Mouse (Mus musculus) fibroblast of lung, adult 2 months (primary cell): ENCODE measurements around the gene Tmed4.
"Not testable (repeated sequence)": the region's sequence is repeated elsewhere in the genome, so short reads cannot be mapped to it uniquely, and the experiment has no call there.

ENCODE experiments used
- DNase-seq: peaks from one replicate; pipeline ENCODE4 v3.0.0-alpha.2; 2011; ENCODE audit warnings: low read depth

Gene Tmed4

DNA sequence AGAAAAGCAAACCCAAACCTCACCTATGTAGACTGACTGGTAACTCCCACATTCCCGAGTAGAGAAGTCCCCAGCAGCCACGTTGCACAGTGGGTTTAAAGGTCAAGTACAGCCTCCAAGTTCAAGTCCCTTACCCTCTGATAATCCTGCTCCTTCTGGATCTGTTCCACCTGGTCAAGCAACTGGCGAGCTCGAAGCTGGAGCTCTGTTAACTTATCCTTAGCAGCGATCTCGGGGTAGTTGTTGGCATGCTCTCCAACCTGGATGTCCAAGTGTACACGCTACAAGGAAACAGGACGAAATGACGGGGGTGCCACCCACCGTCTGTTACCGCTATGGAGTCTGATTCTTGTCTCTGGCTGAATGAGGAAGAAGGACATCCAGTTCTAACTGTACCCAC lies 1.1 kb downstream of the Tmed4 start:
- no peak for DNase-seq

DNA sequence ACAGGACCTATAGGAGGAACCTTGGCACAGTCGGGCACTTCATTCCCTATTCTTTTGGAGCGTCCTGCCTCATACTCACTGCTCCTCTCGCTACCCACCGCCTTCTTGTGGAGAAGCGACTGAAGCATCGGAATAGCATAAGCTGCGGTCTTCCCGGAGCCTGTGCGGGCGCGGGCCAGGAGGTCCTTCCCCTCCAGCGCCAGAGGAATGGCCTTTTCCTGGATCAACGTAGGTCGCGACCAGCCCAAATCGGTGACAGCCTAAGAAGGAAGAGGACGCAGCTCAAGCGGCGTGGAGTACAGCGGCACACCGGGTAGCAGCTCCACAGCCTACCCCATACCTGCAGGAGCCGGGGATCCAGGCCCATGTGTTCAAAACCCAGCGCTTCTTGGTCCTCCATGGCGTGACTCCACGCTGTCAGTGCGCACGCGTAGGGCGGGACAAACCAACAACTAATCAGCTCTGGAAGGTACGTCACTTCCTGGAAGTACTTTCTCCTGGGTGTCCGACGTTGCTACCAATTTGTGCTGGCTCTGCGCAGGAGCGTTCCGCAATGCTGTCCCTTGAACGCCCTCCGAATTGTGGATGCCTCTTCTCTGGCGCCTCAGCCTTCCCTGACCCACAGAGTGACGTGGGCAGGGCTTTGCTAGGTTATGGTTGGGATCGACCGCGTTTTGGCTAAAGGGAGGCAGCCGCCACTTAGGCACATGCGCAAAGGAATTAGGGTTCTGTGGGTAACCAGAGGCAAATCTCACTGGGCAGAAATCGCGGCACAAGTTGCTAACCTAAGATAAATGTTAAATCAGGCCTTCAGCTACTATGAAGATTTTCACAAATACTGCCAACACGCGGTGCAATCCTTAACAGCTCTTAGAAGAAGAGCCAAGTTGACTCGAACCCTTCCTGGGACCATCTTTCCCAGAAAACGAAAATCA lies 7.1 kb downstream of the Tmed4 start, which contains the start of gene Ddx56:
Gene Ddx56, minus strand, starts transcription at position 453 of the 935 bp plus-strand sequence.
- peak; percentile 87 for DNase-seq

DNA sequence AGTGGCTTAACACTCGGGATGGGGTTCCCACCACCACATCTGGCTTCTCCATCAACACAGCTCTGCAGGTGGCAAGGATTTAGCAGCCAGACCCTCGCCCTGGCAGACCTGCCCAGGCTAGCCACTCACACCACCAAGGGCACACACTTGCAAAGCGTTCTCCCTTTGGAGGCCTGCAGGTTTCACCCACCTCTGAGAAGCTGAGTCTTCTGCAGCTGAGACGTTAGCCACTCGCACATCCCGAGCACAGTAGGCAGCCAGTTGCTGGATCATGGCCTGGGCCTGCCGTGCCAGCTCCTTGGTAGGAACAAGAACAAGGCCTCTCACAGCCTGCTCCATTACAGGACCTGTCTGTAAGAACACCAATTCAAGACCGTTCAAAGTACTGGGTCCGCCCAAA lies 8.0 kb downstream of the Tmed4 start:
- no peak for DNase-seq

DNA sequence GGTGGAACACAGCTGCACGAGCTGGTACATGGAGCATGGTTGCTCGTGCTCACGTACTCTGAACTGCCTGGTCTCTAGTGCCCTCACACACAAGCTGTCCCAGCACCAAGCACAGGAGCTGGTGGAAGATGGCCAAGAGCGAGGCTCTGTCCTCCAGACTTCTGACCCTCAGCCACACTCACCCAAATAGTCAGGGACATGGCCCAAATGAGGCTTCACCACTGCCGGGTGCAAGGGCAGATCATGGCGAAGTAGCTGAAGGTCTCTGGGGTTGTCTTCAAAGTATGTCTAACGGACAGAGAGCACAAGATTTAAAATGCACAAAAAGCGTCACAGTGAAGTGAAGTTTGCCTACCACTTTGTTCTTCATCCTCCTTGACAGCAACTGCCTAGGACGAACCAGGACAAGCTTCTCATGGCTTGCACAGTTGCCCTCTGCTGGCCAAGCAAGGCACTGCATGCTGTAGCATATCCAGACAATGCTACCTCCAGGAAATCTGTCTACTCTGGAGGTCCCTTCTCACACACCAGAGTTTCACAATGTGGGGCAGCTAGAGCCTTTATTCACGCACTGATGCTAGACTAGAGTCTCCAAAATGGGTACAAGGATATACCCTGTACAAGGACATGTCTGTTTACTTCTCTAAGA lies 13.1 kb downstream of the Tmed4 start:
- DNase-seq, result peak; percentile 24

DNA sequence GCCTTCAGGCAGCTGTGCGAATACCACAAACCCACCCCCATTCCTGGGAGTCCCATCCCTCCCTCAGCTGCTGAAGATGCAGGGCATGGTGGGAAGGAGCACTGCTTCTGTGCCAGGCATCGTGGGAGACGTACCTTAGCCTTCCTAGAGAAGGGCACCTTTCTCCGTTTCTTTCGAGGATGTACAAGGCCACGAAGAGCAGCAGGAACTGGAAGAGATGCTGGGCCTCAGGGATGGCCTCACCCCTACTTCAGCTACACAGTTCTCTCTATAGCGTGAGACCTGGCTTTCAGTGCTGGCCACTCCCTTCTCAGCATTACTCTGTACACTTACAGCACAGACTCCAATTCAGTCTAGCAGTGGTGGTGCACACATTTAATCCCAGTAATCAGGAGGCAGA lies 15.3 kb downstream of the Tmed4 start:
- no peak for DNase-seq

DNA sequence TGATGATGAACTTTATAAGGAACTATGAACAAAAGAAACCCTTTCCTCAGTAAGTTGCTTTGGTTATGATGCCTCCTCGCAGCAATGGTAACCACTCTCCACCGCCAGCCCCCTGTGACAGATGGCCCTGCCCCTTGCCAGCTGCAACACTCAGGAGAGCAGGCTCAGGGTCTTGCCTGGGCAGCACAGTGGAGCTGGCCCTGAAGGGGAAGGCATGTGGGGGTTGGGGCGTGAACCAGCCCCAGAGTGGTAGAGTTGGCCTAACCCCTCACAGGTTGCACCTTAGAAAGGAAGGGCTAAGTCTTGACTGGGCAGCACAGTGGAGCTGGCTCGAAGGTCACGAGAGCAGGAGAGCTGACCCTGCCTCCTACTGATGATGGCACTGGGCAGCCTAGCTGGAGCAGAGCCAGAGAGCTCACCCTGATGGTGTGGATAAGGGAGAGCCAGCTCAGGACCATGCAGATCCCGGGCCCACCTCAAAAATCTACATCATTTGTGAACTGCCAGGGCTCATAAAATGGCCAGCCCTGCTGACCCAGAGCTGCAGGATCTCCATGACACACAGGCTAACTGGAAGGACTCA lies 18.1 kb downstream of the Tmed4 start:
- DNase-seq, result no peak

DNA sequence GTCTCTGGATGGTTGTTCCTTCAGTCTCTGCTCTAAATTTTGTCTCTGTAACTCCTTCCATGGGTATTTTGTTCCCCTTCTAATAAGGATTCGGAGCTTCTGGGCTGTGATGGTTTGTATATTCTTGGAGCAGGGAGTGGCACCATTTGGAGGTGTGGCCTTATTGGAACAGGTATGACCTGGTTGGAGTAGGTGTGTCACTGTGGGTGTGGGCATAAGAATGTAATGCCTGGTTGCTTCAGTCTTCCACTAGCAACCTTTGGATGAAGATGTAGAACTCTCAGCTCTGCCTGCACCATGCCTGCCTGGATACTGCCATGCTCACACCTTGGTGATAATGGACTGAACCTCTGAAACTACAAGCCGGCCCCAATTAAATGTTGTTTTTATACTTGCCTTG lies 20.1 kb downstream of the Tmed4 start:
- DNase-seq, result not testable (repeated sequence)

DNA sequence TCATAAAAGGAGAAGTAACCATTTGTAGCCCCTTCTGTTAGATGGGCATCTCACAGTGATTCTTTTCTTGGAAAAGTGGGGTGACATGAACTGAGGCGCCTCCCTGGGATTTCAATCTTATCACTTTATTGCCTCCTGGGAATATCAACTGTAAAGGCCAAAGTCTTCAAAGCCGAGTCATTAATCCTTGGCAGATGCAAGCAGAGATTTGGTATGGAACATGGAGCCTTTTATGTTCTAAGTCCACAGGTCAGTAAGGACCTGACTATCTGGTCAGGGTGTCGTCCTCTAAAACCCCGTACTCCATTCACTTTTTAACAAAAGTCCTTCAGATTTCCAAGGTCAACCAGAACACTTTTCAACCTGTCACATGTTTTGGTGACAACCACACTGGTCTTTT lies 21.8 kb downstream of the Tmed4 start:
- DNase-seq, result no peak

DNA sequence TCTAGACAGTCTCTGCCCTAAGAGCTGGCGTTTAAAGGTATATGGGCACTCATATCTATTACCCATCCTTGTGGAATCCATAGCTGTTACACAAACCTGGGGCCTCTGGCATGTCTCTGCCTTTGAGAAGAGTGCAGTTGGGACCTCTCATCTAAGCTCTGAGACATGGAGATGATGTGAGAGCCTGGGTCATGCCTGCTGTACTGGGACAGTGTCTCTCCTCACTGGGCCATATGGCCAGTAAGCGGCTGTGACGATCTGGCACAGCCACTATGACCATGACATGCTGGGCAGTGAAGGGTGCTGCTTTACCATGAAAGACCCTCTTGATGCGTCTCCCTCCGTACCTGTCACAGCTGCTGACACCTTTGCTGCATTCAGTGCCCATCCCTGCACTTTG lies 22.4 kb downstream of the Tmed4 start:
- DNase-seq, result no peak

DNA sequence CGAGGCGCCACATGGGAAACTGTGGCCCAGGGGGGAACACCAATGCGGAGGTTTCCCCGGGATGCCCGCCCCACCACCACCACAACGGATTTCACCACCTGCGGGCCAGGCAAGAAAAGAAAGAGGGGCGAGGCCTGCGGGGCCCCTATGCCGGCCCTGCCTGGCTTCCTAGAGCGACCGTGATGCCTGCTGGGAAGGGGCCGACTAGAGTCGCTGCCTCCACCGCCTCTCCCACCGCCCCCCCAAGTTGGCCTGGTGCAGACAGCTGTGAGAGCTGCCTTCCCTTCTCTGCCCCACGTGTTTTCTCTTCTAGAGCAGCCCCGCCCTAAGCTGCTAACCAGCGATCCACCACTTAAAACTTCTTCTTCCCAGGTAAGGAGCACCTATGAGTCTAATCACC lies 30.0 kb downstream of the Tmed4 start:
- no peak for DNase-seq

DNA sequence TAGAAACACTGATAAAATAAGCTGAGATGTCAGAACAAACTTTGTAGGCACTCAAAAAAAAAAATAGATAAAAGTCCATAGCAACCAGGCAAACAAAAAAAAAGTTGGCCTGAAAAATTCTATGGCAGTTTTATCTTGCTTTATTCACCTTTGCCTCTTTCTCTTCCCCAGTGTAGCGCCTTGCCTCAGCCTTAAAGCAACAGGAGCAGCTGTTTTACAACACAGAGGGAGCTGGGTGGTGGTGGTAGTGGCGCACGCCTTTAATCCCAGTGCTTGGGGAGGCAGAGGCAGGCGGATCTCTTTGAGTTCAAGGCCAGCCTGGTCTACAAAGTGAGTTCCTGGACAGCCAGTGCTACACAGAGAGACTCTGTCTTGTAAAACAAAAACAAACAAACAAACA lies 41.6 kb downstream of the Tmed4 start:
- DNase-seq, result no peak

DNA sequence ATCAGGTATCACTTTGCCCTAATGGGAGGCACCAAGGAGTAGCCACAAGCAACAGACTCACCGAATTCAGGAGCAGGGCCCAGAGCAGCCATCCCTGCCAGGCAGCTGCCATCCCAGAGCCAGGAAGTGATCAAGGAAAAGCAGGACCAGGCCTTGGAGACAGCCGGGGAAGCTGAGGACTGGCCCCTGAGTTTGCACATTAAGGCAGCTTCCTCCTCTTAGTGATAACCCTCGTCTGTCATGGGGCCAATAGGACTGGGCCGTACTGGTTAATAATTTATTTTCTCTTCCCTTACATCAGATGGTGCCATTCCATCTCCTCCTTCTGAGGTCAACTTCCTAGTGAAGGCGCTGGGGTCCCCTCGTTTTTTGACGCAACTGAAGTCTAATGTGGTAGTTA lies 44.7 kb downstream of the Tmed4 start, which contains the start of gene Npc1l1:
Gene Npc1l1, minus strand, starts transcription at position 132 of the 400 bp plus-strand sequence.
- DNase-seq, result no peak

DNA sequence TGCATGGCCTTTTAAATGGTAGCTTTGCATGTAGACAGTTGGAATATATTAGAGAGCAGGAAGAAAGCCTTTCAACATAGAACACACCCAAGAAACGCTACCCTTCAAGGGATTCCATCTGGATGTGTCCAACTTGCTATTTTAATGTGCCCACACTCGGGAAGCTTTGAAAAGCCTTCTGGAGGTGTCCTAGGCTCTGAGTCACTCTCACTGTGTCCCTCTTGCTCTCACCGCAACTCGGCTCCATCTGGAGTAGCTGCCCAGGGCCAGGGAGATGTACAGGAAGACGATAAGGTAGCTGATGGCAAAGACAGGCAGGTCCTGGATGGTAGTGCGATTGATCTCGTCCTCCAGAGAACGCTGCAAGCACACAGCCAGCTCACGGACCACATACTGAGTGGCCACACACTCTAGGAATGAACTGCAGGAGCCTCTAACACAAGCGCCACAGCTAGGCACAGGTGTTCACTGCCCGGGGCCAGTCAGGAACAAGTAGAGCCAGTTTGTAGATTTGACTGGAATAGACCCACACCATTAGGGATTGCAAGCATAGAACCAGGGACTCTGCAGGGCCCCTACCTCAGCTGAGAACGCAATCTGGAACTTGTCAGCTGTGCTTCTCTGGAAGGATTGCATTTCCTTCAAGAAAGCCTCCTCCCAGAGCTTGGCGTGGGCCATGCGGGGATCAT lies 50.0 kb downstream of the Tmed4 start:
- DNase-seq, result no peak

DNA sequence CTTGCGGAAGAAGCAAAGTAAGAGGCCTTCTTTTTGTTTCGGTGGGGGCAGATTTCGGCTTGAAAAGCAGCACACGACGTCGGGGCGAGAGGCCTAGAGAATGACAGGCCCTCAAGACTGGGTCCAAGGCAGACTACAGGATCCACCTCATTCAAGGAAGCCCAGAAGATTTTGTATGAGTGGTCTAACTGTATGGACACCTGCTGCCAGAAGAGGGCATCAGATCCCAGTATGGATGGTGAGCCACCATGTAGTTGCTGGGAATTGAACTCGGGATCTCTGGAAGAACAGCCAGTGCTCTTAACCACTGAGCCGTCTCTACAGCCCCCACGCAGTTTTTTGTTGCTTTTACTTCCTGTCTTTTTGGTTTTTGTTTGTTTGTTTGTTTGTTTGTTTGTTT lies 52.5 kb downstream of the Tmed4 start:
- DNase-seq, result no peak
